Mouse (Mus musculus) spleen, postnatal 10 days (tissue): Measurements from ENCODE around the gene Slc18b1.

ENCODE experiments used
- DNase-seq, 2 experiments: peaks; one replicate each; pipeline ENCODE4 v3.0.0; 2021 to 2022; ENCODE audit warnings: low spot score in 2 of 2

Slc18b1 gene

GRCm38 (mm10) chr10:23806201-23806600 lies 9.4 kb downstream of the Slc18b1 start:
- DNase-seq, result no peak

GRCm38 (mm10) chr10:23811635-23812437 lies 15.1 kb downstream of the Slc18b1 start:
- DNase-seq, result peak; percentile 58 to 78

- DNase-seq, result no peak
Observed at GRCm38 (mm10) chr10:23812438-23812759, 15.6 kb downstream of the Slc18b1 start.

GRCm38 (mm10) chr10:23812852-23813766 lies 16.3 kb downstream of the Slc18b1 start:
- no peak for DNase-seq

GRCm38 (mm10) chr10:23815168-23815567 lies 18.4 kb downstream of the Slc18b1 start:
- peak; percentile 58 to 81 for DNase-seq

- DNase-seq, result no peak
Observed at GRCm38 (mm10) chr10:23816241-23816640, 19.5 kb downstream of the Slc18b1 start.

- no peak for DNase-seq
Observed at GRCm38 (mm10) chr10:23826516-23826915, 29.7 kb downstream of the Slc18b1 start.

- DNase-seq, result no peak
Observed at GRCm38 (mm10) chr10:23836003-23836964, 39.5 kb downstream of the Slc18b1 start.

- no peak for DNase-seq
Observed at GRCm38 (mm10) chr10:23837115-23837514, 40.3 kb downstream of the Slc18b1 start.

GRCm38 (mm10) chr10:23838910-23839309 lies 42.1 kb downstream of the Slc18b1 start:
- DNase-seq, result no peak

- no peak for DNase-seq
Observed at GRCm38 (mm10) chr10:23839368-23839767, 42.6 kb downstream of the Slc18b1 start.

- no peak for DNase-seq
Observed at GRCm38 (mm10) chr10:23840496-23840895, 43.7 kb downstream of the Slc18b1 start.

- DNase-seq, result no peak
Observed at GRCm38 (mm10) chr10:23851228-23851912, 54.6 kb downstream of the Slc18b1 start, which contains the start of gene Vnn3. Gene Vnn3 (plus strand): TSS chr10:23851462.

- no peak for DNase-seq
Observed at GRCm38 (mm10) chr10:23852096-23852495, 55.3 kb downstream of the Slc18b1 start.

- DNase-seq, result no peak
Observed at GRCm38 (mm10) chr10:23864362-23865312, 67.9 kb downstream of the Slc18b1 start.
